Mouse (Mus musculus): ENCODE measurements around the gene Glyctk. TPM values are rescaled to one million over a fixed set of nuclear protein-coding genes. Genes with fewer than 3 reads are reported as not detected.
A peak's percentile ranks its signal among the peaks of the same experiment; 100 is the strongest.

Glyctk gene
- total RNA-seq, 2 experiments from 2014 or later = 3.3 to 5.3 TPM

DNA sequence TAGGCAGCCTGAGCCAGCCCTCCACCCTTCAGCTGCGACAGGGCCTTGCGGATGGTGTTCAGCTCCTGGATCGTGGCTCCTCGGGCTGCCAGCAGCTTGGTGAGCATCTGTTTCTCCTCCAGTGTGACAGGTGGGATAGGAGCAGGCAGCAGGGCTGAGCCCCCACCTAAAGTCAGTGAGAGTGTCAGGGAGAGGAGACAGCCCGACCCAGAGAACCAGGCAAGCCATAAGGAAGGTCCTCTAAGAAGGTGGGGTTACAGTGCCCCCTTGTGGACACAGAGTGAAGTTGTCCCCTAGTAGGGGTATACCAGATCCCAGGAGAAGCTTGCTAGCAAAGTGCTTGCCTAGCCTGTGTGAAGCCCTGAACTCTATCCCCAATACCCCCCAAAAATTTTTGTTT is 1.5 kb downstream of the Glyctk start:
- DNase-seq (ENCODE audit: low spot score in 2 of 2) = peak; percentile 56 to 60
- intact Hi-C loops (cut with DNase I) = no loop called here

DNA sequence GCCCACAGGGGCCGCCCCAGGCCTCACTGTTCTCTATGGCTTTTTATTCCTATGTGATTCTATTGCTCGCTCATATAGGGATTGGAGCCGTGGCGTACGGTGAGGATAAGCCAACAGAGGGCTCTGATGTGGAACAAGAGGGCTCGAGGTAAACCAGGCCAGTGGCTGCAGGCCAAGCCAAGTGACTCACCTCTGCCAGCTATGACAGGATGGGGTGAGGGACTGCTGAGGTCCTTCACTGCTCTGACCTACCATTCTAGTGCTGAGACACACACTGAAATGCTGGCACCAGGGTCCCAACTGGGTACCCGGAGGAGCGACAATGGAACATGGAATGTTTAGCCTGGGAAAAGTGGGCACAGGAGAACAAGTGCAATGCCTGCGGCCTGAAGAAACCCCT is 3.8 kb downstream of the Glyctk start:
- DNase-seq (ENCODE audit: low spot score in 2 of 2) = no peak
- intact Hi-C loops (cut with DNase I) = no loop called here

DNA sequence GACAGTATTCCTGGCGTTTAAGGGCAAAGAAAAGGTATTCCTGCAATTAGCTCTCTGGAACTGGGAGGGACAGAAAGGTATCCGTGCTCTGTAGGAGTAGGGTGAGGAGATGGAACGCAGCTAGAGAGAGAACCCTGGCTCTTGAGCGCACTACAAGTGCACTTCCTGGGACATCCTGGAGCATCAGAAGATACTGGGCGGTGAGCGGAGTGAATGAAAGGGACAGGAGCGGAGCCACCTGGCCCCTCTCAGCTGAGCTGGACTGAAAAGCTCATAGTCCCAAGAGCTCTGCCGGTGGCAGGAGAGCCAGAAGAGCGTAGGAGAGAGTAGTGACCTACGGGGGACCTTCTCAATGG is 8.6 kb downstream of the Glyctk start:
- intact Hi-C loops (cut with DNase I) = no loop called here
- no peak for DNase-seq (ENCODE audit: low spot score in 2 of 2)

DNA sequence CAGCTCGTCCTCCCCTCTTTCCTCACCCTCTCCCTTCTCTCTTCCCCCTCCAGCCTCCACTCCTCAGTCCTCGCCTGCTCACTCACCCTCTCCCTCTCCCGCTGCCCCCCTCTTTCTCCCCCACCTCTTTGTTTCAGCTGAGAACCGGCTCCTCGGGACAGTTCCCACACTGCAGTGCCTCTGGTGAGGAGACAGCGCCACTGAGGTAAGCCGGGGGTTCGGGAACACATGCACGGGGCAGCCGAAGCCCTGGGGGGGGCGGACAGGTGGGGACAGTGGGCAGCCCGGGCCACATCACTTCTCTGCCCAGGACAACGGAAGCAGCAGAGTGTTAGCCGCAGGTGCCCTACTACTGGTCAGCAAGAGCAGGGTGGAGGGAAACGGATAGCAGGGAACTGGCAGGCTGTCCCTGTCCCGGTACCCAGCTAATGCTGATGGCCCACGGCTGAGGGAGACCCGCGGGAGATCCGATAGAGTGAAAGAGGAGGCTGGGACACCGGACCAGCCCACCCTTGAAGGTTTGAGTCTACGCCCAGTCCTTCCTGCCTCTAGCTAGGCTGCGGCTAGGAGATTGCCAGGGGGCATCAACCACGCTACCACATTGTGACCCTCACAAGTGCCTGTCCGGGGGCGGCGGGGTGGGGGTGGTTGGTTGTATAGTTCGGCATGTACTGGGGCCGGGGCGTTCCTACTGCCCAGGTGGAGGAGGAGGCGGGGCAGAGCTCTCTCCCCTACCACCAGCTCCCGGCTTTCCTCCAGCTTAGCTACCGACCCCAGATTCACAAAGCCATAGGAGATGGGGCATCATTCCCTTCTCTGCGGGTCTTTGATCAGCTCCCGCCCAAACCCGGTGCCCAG is 9.2 kb downstream of the Glyctk start:
- DNase-seq (ENCODE audit: low spot score in 2 of 2) = no peak
- intact Hi-C loops (cut with DNase I) = no loop called here

DNA sequence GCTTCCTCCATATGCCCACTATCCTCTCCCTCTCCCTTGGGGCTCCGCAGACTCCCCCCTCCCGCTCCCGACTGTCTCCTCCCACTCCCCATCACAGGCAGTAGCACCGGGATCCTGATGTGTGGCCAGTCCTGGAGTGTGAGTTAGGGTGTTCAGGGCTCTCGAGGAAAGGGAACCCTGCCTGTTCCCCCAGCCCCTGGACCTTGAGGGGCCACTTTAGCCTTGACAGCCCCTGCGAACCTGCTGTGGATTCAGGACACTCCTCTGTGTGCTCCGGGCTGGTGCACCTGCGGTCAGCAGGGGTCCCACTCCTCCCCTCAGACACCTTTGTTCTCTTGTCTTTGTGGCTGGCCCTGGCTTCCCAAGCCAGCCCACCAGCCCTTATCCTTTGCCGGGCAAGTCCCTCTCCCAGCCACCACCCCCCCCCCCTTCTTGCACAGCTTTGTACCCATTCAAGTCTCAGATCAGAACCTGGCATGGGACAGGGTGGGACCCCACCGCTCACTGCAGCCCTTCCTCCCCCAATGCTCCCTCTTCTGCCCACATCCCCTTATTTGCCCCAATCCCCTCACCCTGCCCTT is 10.0 kb downstream of the Glyctk start:
- intact Hi-C loops (cut with DNase I) = no loop called here
- no peak for DNase-seq (ENCODE audit: low spot score in 2 of 2)

DNA sequence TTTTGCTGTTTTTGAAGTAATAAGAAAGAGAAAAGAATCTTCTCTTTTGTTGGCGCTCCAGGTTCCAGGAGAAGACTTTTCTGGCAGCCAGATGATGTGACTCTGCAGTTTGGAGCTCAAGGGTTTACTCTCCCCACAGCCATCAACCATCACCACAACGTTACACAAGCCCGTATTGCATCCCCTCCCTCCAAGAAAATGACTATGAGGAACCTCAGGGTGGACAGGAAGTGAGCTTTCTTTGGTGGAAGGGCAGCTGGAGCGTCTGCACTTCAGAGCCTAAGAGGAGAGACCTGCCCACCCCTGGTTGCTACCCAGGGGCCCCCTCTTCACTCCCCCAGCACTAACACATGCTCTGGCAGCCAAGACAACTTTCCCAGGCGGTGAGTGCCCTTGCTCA is 10.7 kb downstream of the Glyctk start:
- no peak for DNase-seq (ENCODE audit: low spot score in 2 of 2)
- intact Hi-C loops (cut with DNase I) = no loop called here

DNA sequence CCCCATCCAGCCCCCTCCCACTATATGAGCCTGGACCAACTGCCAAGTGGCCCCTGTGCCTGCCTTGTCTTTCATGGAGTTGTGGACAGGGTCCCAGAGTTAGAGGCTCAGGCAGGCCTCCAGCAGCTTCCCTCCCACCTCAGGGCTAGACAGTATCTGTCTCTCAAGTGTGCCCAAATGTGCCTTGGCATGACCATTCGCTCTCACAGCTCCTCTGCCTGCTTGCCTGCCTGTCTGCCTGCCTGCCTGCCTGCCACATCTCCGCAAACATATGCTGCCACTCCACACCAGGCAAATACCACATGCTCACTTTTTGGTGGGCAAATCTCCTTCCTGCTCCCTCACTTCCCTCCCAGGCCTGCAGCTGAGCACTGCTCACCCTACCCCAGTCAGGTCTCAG is 12.4 kb downstream of the Glyctk start:
- intact Hi-C loops (cut with DNase I) = no loop called here

DNA sequence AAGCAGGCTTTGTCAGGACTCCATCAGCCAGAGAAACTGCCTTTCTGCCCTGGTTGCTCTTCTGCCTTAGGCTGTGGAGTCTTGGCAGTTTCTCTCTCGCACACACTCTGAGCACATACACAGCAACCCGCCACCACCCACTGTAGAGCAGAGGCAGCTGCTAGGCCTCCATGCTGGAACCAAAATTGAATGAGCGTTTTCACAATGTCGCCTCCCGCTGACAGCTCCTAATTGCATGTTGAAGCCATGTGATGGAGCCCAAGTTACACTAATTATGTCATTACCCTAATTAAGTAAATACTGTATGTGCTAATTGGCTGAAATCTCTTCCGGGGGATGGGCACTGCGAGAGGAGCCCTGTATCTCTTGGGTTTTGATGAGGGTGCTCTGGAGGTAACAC is 13.8 kb downstream of the Glyctk start:
- DNase-seq (ENCODE audit: low spot score in 2 of 2) = peak in 1 of 2 experiments; percentile 20
- intact Hi-C loops (cut with DNase I) = no loop called here

More for the DNA sequence above, 12.4 kb downstream of the Glyctk start:
- no peak for DNase-seq (ENCODE audit: low spot score in 2 of 2)

DNA sequence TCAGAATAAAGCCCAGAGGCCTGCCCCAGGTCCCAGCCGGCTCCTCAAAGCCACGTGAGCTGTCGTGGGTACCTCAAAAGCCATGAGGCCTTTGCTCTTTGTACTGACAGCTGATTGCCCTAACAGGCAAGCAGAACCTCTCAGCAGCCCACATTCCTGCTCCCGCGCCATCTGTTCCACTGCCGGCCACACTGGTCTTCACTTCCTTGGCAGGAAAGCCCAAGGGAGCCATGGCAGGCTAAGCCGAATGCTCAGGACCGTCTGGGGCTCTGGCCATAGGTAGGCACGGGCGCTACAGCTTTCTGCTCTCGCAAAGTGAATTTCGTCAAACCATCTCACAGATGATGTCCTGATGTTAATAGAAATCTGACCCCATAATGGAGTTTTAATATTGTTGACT is 16.0 kb downstream of the Glyctk start:
- intact Hi-C loops (cut with DNase I) = no loop called here
- DNase-seq (ENCODE audit: low spot score in 2 of 2) = no peak

DNA sequence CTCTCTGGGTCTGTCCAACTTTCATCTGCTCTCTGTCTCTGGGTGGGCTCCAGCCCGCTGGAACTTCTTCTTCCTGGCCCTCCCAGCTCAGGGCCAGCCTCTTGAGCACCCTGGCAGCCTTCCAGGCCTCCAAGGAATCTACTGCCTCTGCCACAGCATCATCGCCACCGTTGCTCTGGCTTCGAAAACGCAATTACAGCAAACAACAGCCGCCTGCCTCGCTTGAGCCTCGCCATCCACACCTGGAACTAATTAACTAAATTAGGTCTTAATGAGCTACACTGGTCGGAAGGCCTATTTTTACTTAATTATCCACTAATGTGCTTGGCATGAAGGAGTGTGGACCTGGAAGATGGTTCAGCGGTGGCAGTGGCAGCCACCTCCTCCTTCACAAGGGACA is 18.2 kb downstream of the Glyctk start:
- intact Hi-C loops (cut with DNase I) = no loop called here

DNA sequence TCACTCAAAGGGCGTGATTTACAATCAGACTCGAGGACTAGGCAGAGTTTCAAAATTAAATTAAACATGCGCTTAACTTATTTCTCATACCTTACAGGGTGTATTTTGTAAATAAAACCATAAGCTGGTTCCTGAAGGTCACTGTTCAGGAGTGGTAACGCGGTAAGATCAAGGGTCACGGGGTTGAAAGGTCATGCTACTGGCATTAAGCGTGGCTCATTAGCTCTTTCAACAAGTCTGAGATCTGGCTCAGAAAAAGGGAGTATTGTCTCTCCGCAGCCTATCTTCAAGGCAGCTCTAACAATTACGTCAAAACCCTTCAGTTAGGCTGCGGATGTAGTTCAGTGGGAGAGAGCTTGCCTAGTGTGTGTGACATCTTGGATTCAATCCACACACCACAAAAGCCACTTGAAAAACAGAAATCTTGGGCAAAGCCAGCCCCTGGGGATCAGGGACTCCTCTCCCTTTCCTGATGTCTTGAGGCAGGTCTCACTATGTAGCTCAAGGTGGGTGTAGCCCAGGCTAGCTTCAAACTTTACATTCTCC is 20.2 kb downstream of the Glyctk start:
- intact Hi-C loops (cut with DNase I) = no loop called here
- DNase-seq (ENCODE audit: low spot score in 2 of 2) = no peak

More for the DNA sequence above, 18.2 kb downstream of the Glyctk start:
- DNase-seq (ENCODE audit: low spot score in 2 of 2) = no peak

DNA sequence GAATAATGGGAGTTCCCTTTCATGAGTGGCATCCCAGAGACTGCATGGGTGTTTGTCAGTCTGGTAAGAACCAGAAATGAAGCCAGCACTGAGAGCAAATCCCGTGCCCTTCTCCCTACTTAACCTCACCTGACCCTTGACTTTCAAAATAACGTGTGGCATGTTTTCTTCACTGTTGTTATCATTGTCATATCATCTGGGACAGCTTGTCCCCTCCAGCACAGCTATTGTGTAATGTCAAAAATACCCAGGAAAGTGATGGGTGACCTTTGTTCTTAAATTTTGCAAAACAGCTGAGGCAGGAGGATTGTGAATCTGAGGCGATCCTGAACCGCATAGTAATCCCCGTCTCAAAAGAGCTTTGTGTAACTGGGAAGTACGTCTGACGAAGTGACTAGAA is 27.7 kb downstream of the Glyctk start:
- intact Hi-C loops (cut with DNase I) = no loop called here
- DNase-seq (ENCODE audit: low spot score in 2 of 2) = no peak

DNA sequence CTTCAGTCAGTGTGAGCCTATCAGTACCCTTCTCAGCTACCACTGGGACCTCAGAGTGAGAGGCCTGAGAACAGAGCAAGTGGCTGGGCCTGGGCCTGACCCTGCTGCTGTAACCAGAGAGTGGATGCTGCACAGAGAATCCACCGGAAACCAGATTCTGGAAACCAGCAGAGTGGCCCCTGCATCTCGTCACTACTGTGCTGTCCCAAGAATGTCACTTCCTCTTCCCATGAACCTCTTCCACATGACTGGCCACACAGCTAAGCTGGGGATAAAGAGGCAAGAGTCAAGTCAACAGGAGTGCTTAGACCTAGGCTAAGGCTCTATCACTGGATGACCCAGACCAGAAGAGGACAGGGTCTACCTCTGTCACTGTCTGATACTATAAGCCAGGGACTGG is 28.9 kb downstream of the Glyctk start:
- no peak for DNase-seq (ENCODE audit: low spot score in 2 of 2)
- intact Hi-C loops (cut with DNase I) = loop anchor here (10.0 kb wide), 1 partner anchor 724 kb away; no protein-coding TSS in a partner anchor

DNA sequence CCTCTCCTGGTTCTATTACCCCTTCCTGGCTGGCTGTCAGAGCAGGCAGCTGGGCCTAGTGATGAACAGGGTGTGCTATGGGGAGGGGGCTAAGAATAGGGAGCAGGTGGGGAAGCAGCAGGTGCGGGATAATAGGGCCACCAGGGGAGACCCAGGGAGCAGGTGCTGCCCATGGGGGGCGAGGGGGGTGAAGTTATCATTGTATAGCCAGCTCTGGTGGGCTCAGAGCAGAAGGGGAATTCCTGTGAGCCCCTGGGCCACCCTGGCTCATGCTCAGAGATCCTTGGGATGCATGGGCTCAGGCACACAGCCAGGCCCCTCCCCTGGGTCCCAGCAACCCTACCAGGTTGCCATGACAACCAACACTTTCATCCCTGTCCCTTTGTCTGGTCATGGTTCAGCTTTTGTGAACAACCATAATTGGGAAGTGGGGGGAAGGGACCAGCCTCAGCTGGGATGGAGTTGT is 31.1 kb downstream of the Glyctk start:
- intact Hi-C loops (cut with DNase I) = loop anchor here (10.0 kb wide), 1 partner anchor 722 kb away; no protein-coding TSS in a partner anchor

DNA sequence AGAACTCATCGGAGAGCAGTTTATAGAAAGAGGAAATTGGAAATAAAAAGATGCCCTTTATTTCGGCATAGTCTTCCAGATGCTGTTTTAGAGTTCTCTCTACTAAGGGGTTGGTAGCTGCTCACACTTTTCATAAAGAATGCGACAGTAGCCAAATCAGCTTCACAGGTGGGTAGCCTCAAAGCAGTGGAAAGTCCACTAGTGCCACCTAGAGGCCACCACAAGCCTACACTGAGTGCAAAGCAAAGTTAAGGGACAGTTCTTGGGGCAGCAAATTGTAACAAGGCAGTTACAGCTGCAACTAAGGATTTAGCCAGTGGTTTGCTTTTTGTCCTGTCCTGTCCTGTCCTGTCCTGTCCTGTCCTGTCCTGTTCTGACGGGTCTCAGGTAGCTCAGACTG is 34.3 kb downstream of the Glyctk start:
- intact Hi-C loops (cut with DNase I) = loop anchor here (10.0 kb wide), 1 partner anchor 719 kb away; no protein-coding TSS in a partner anchor
- DNase-seq (ENCODE audit: low spot score in 2 of 2) = peak; percentile 52 to 68

More for the DNA sequence above, 31.1 kb downstream of the Glyctk start:
- no peak for DNase-seq (ENCODE audit: low spot score in 2 of 2)

DNA sequence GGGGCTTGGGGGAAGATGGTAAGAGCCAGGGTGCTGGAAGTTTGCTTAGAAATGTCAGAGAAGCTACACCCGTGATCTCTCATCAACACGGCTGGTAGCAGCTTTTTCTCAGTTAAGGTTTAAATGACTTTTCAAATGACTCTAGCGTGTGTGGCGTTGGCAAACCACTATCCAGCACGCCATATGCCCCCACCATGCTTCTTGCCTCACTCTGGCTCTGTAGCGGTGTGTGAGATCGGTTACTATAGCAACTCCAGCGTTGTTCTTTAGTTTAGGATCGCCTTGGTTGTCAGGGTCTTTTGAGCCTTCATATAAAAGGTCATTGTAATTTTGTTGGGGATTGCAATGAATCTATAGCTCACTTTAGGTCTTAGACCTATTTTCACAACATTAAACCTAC is 38.9 kb downstream of the Glyctk start:
- peak in 1 of 2 experiments; percentile 12 for DNase-seq (ENCODE audit: low spot score in 2 of 2)
- intact Hi-C loops (cut with DNase I) = loop anchor here (10.0 kb wide), 2 partner anchors 424 to 624 kb away; no protein-coding TSS in a partner anchor

DNA sequence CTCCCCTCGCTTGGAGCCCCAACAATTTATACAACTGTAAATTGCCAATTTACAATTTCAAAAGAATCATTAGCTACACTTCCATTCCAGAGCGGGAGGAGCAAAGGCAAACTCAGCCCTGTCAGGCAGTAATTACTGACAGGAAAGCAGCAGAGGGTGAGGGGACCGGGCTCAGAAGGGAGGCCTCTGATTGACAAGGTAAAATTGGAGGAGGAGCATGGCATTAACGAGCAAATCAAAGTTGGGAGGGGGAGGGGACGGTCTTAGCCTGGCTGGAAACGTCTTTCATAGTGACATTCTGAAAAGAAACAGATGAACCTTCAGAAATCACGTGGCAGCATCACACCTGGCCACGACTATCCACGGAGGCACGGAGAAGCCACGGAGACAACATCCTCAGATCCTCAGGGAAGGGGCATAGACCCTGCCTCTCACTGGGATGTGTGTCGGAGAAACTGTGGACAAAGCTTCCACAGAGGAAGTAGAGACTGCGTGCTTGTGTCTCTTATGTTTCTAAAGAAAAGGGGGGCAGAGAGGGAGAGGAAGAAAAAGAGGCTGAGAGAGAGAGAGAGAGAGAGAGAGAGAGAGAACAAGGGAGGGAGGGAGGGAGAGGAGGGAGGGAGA is 42.0 kb downstream of the Glyctk start:
- intact Hi-C loops (cut with DNase I) = loop anchor here (10.0 kb wide), 2 partner anchors 421 to 621 kb away; no protein-coding TSS in a partner anchor
- DNase-seq (ENCODE audit: low spot score in 2 of 2) = no peak

DNA sequence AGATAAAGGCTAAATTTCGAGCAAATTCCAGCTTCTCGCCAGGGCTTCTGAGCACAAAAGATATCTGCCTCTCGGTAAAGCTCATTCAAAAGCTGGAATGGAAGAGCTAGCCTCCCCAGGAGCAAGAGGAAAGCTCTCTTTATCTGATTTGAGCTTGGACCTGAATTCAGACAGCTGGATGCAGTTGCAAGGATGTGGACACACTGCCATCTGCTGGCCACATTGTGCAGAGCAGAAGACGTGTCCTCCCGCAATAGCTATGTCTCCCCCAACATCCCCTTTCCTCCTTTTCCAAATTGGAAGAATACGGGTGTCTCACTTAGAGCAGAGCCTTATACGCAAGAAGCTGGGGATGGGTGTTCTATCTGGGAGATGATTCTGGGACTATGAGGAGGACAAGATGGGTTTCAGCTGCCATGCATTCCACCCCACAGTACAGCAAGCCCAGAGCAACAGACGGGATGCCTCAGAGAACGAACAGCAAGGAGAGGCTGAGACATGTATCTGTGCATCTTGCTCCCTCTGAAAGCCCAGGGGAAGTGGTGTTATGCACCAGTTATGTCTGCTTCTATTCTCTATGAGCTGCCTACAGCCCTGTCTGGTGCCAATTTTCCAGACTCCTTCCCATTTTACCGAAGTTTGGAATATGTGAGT is 45.0 kb downstream of the Glyctk start:
- peak; percentile 78 to 85 for DNase-seq (ENCODE audit: low spot score in 2 of 2)
- intact Hi-C loops (cut with DNase I) = loop anchor here (10.0 kb wide), 2 partner anchors 418 to 618 kb away; no protein-coding TSS in a partner anchor

DNA sequence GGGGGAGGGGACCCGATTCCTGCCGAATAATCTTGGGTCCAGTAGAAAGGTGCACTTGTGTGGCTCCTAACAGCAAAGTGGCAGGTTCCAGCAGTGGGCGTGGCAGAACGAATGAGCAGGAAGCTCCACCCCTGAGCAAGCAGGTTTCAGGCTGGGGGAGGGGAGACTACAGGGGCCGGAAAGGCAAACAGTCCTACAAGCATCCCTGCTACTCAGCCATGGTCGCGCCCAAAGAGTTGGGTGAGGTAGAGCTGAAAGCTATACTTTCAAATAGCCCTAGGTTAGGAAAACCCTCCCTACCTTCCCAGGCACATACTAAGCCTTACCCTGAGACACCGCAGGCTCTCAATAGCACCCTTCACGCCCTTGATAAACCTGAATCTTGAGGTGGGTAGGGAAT is 51.7 kb downstream of the Glyctk start:
- intact Hi-C loops (cut with DNase I) = no loop called here

DNA sequence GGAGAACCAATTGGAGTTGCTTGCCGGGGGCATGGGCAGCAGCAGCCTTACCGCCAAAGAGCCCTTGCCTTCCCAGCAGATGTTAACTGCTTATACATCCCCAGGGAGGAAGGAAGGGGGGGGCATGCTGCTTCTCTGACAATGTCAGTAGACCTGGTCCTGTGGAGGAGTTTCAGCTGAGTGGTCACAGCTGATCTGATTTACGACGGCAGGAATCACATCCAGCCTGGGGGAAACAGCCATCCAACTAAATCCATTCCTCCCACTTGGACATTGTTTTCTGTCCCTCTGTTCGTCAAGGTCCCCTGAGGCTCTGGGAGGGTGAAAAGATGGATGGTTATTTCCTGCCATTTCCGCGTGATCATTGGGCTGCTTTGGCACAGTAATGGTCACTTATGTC is 53.5 kb downstream of the Glyctk start:
- intact Hi-C loops (cut with DNase I) = no loop called here
- DNase-seq (ENCODE audit: low spot score in 2 of 2) = no peak

More for the DNA sequence above, 51.7 kb downstream of the Glyctk start:
- DNase-seq (ENCODE audit: low spot score in 2 of 2) = no peak
